Mouse (Mus musculus) urinary bladder, postnatal 4 days (tissue): ENCODE results near the gene Myh14.

Source experiments
- DNase-seq, 2 experiments: peaks; one replicate each; pipeline ENCODE4 v3.0.0; 2021 to 2022; ENCODE audit warnings: low spot score in 2 of 2

Gene Myh14

GRCm38 (mm10) chr7:44633407-44633806, 37.2 kb downstream of the Myh14 start:
- DNase-seq = no peak

- DNase-seq = no peak
Observed at GRCm38 (mm10) chr7:44632676-44633075, 38.0 kb downstream of the Myh14 start.

GRCm38 (mm10) chr7:44630437-44630836, 40.2 kb downstream of the Myh14 start:
- DNase-seq = no peak

- no peak for DNase-seq
Observed at GRCm38 (mm10) chr7:44628402-44629034, 42.1 kb downstream of the Myh14 start.

- DNase-seq = no peak
Observed at GRCm38 (mm10) chr7:44626966-44627365, 43.7 kb downstream of the Myh14 start.

GRCm38 (mm10) chr7:44626068-44626385, 44.6 kb downstream of the Myh14 start:
- no peak for DNase-seq

GRCm38 (mm10) chr7:44625241-44626067, 45.2 kb downstream of the Myh14 start:
- DNase-seq = no peak

- no peak for DNase-seq
Observed at GRCm38 (mm10) chr7:44624828-44625227, 45.8 kb downstream of the Myh14 start.

GRCm38 (mm10) chr7:44624543-44624826, 46.2 kb downstream of the Myh14 start:
- DNase-seq = no peak

GRCm38 (mm10) chr7:44623714-44624542, 46.7 kb downstream of the Myh14 start:
- no peak for DNase-seq

GRCm38 (mm10) chr7:44617059-44617458, 53.6 kb downstream of the Myh14 start:
- DNase-seq = no peak

GRCm38 (mm10) chr7:44615987-44616386, 54.7 kb downstream of the Myh14 start:
- no peak for DNase-seq

- no peak for DNase-seq
Observed at GRCm38 (mm10) chr7:44615309-44615708, 55.3 kb downstream of the Myh14 start.

GRCm38 (mm10) chr7:44614041-44614688, 56.5 kb downstream of the Myh14 start:
- no peak for DNase-seq

GRCm38 (mm10) chr7:44612192-44612591, 58.5 kb downstream of the Myh14 start:
- no peak for DNase-seq

GRCm38 (mm10) chr7:44606171-44606901, 64.3 kb downstream of the Myh14 start:
- DNase-seq = no peak

- DNase-seq = no peak
Observed at GRCm38 (mm10) chr7:44605436-44605835, 65.2 kb downstream of the Myh14 start.

- no peak for DNase-seq
Observed at GRCm38 (mm10) chr7:44604619-44605018, 66.0 kb downstream of the Myh14 start.

GRCm38 (mm10) chr7:44604139-44604606, 66.5 kb downstream of the Myh14 start:
- no peak for DNase-seq

GRCm38 (mm10) chr7:44603186-44603855, 67.3 kb downstream of the Myh14 start:
- no peak for DNase-seq

GRCm38 (mm10) chr7:44602443-44602842, 68.2 kb downstream of the Myh14 start:
- no peak for DNase-seq
